Mouse (Mus musculus) lung, embryonic 15.5 days (tissue): Measurements from ENCODE around the gene Mdfi. TPM values are rescaled to one million over a fixed set of nuclear protein-coding genes. Genes with fewer than 3 reads are reported as not detected.

ENCODE experiments used
- ATAC-seq: fragments of 200-750 bp; cut with Nextera tagmentation; 2 replicates; pipeline ENCODE4 v1.8.0; 2017; ENCODE audit warnings: moderate number of reproducible peaks, borderline replicate concordance; ENCODE audit not compliant: low FRiP score, low TSS enrichment; ENCODE audit errors: extremely low read depth
- H3K27ac ChIP-seq: fragments of 300-500 bp; sonication (generic); 2 replicates; pipeline ENCODE4 v1.5.1; 2015; ENCODE audit warnings: moderate library complexity, mild to moderate bottlenecking, inconsistent platforms
- H3K27me3 ChIP-seq: fragments of 300-500 bp; sonication (generic); 2 replicates; pipeline ENCODE4 v1.6.1; 2015; ENCODE audit warnings: inconsistent platforms
- H3K36me3 ChIP-seq: fragments of 300-500 bp; sonication (generic); 2 replicates; pipeline ENCODE4 v1.6.1; 2015; ENCODE audit warnings: inconsistent platforms
- H3K4me1 ChIP-seq: fragments of 300-500 bp; sonication (generic); 2 replicates; pipeline ENCODE4 v1.6.1; 2015; ENCODE audit warnings: inconsistent platforms
- H3K4me2 ChIP-seq: fragments of 300-500 bp; sonication (generic); 2 replicates; pipeline ENCODE4 v1.6.1; 2015; ENCODE audit warnings: inconsistent platforms, mild to moderate bottlenecking, moderate library complexity
- H3K4me3 ChIP-seq: fragments of 300-500 bp; sonication (generic); 2 replicates; pipeline ENCODE4 v1.5.1; 2015; ENCODE audit warnings: mild to moderate bottlenecking, inconsistent platforms
- H3K9ac ChIP-seq: fragments of 300-500 bp; sonication (generic); 2 replicates; pipeline ENCODE4 v1.6.1; 2015; ENCODE audit warnings: inconsistent platforms
- H3K9me3 ChIP-seq: fragments of 300-500 bp; sonication (generic); 2 replicates; pipeline ENCODE4 v1.6.1; 2016; ENCODE audit warnings: inconsistent platforms
- WGBS: fragments of 180-500 bp; shearing (Covaris S2); methylation state at CpG from one replicate; pipeline ENCODE4 v1.1.7; 2015; 5-methylcytosine and 5-hydroxymethylcytosine counted together
- polyA plus RNA-seq: library from polyadenylated mRNA; unstranded; fragments of >200 nt; fragmentation: Nextera tagmentation; extraction: Ambion mirVana; gene quantifications from 2 replicates; pipeline ENCODE4 v1.2.1, GENCODE M21; 2015

Mdfi gene
- polyA plus RNA-seq, 1 experiment from 2014 or later, result 19.3 TPM

DNA sequence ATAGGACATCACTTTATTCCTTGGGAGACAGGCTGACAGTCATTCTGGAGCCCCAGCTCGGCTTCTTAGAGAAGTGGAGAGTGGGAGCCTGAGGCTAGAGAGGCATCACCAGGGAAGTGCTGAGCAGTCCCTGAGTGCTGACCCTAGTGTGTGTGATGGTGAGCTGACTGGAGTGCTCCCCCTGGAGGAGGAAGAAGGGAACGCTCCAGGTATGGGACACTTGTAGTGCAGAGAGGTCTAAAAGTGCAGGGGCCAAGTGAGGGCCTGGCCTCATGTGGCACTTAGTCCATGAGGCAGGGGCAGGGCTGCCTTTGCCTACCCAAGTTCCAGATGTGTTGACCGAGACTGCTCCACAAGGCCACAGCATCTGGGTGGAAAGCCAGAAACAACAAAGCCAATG lies 39.0 kb downstream of the Mdfi start:
- no peak overlapping the region for H3K4me2 ChIP-seq
- H3K4me1 ChIP-seq, result peaks cover 26% of the 10 kb centered on the region
- no peak for ATAC-seq
- no peak overlapping the region for H3K9ac ChIP-seq
- H3K4me3 ChIP-seq, result no peak overlapping the region
- no peaks in the 10 kb centered on the region for H3K9me3 ChIP-seq
- WGBS, result 51% methylated on average over 3 of the region's 3 CpGs
- H3K27ac ChIP-seq, result no peak overlapping the region
- no peaks in the 10 kb centered on the region for H3K36me3 ChIP-seq
- H3K27me3 ChIP-seq, result no peaks in the 10 kb centered on the region

DNA sequence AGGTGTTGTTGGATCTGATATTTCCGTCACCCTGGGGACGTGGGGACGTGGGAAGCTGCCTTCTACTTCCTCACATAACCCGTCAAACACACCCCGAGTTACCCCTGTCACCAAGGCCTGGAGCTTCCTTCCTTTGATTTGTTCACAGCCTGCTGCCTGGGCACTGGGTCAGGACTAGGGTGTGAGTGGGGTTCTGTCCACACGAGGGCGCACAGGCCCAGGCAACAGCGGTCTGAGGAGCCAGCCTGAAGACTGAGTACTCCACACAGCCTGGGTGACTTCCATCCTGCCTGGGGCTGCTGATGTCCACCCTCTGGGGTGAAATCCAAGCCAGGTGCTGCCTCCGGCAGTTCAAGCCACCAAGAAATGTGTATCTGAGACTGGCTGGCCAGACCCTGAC lies 41.1 kb downstream of the Mdfi start:
- 8% methylated on average over 9 of the region's 9 CpGs for WGBS
- H3K27ac ChIP-seq, result no peak overlapping the region
- no peak overlapping the region for H3K9ac ChIP-seq

DNA sequence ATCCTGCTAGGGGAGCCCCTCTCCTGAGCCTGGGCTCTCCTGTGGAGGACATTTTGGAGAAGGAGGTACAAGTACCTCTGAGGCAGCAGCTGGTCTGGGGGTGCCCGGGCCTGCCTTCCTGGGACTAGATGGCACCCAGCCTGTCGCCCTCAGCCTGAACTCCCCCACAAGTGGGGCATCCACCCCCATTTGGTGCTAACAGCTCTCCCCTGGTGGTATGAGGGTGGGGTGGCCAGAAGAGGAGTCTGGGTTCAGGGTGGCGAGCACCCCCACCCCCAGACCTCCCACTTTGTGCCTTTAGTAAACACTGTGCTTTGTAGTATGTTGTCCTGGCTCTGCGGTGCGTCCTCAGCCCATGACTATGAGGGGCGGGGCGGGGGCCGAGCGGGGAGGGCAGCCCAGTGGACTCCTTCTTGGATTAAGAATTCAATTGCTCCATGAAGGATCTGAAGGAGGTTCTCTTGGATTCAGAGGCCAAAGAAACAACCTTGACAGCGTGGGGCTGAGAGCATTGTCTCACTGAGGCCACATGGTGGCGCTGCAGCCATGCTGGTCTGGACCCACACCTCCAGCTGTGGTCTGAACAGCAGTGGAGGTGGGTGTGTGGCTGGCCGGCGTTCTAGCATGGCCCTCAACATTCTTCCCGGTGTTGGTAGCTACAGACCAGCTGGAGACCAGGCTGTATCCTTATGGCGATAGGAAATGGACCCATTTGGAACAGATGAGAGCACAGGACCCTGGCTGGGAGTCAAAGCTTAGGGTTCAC lies 42.2 kb downstream of the Mdfi start:
- Histone ChIP-seq H3K4me2 (no peak overlapping the region), H3K9me3 (no peaks in the 10 kb centered on the region), H3K27me3 (no peaks in the 10 kb centered on the region), H3K4me3 (no peak overlapping the region), H3K9ac (no peak overlapping the region), H3K36me3 (no peaks in the 10 kb centered on the region), H3K27ac (peak overlapping the region; percentile 11; the same call in 1 of the 2 replicates), H3K4me1 (peaks cover 34% of the 10 kb centered on the region)
- WGBS, result 16% methylated on average over 15 of the region's 15 CpGs
- peak; percentile 67; the same call in 1 of the 2 replicates for ATAC-seq

More for the DNA sequence above, 41.1 kb downstream of the Mdfi start:
- ATAC-seq, result peak; percentile 53
- no peaks in the 10 kb centered on the region for H3K9me3 ChIP-seq
- no peak overlapping the region for H3K4me3 ChIP-seq
- no peak overlapping the region for H3K4me2 ChIP-seq
- peaks cover 26% of the 10 kb centered on the region for H3K4me1 ChIP-seq
- H3K36me3 ChIP-seq, result no peaks in the 10 kb centered on the region
- H3K27me3 ChIP-seq, result no peaks in the 10 kb centered on the region

DNA sequence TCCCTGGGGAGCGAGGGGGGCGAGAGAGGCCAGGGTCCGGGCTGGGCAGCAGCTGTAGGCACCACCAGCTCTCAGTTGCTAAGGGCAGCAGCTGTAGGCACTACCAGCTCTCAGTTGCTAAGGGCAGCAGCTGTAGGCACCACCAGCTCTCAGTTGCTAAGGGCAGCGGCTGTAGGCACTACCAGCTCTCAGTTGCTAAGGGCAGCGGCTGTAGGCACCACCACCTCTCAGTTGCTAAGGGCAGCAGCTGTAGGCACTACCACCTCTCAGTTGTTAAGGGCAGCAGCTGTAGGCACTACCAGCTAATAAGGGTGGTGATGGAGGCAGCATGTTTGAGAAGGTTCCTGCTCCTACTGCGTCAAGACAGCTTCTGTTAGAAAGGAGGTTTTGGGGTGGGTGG lies 45.5 kb downstream of the Mdfi start:
- no peaks in the 10 kb centered on the region for H3K9me3 ChIP-seq
- H3K4me1 ChIP-seq, result peaks cover 39% of the 10 kb centered on the region
- H3K4me2 ChIP-seq, result no peak overlapping the region
- no peak overlapping the region for H3K9ac ChIP-seq
- H3K4me3 ChIP-seq, result no peak overlapping the region
- ATAC-seq, result no peak
- no peak overlapping the region for H3K27ac ChIP-seq
- H3K27me3 ChIP-seq, result no peaks in the 10 kb centered on the region
- H3K36me3 ChIP-seq, result no peaks in the 10 kb centered on the region
- 70% methylated on average over 6 of the region's 6 CpGs for WGBS

DNA sequence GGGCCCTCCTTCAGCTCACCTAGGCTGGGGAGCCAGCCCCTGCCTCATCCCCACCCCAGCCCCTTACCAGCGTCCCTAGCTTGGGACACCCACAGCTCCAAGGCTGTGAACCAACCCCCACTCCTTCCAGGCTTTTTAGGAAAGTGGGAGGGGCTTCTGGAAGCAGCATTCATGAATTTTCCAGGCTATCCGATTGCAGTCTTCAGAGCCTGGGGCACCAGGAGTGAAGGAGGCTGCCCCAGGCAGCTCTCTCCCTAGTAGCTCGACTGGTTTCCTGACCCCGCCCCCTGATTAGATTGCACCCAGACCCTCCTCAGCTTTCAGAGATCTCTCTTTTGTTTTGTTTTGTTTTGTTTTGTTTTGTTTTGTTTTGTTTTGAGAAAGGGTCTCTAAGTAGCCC lies 46.2 kb downstream of the Mdfi start:
- no peak overlapping the region for H3K9ac ChIP-seq
- no peaks in the 10 kb centered on the region for H3K27me3 ChIP-seq
- H3K4me1 ChIP-seq, result peaks cover 41% of the 10 kb centered on the region
- H3K27ac ChIP-seq, result no peak overlapping the region
- 6% methylated on average over 4 of the region's 4 CpGs for WGBS
- ATAC-seq, result no peak
- H3K4me3 ChIP-seq, result no peak overlapping the region
- no peak overlapping the region for H3K4me2 ChIP-seq
- H3K36me3 ChIP-seq, result no peaks in the 10 kb centered on the region
- no peaks in the 10 kb centered on the region for H3K9me3 ChIP-seq

DNA sequence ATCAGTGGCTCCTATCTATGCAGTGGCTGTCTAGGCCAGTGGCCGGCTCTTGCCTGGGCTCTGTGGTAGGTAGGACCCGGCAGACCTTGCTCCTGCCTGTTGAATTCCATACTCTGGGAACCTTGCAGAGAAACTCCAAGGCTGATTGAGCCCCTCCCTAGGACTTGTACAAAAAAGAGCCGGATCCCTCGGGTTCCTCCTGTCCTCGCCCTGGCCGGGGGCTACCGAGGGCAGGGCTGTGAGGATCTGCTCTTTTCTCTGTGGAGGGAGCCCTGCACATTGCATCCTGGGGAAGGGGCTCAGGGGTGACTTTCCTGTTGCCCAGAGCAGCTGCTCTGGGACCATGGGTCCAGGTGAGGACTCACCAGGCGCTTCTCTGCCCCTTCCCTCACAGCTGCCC lies 46.9 kb downstream of the Mdfi start:
- no peak overlapping the region for H3K4me3 ChIP-seq
- H3K9me3 ChIP-seq, result no peaks in the 10 kb centered on the region
- no peak overlapping the region for H3K4me2 ChIP-seq
- H3K27ac ChIP-seq, result no peak overlapping the region
- no peak for ATAC-seq
- no peaks in the 10 kb centered on the region for H3K36me3 ChIP-seq
- H3K9ac ChIP-seq, result no peak overlapping the region
- peaks cover 37% of the 10 kb centered on the region for H3K4me1 ChIP-seq
- 58% methylated on average over 8 of the region's 8 CpGs for WGBS
- no peaks in the 10 kb centered on the region for H3K27me3 ChIP-seq

DNA sequence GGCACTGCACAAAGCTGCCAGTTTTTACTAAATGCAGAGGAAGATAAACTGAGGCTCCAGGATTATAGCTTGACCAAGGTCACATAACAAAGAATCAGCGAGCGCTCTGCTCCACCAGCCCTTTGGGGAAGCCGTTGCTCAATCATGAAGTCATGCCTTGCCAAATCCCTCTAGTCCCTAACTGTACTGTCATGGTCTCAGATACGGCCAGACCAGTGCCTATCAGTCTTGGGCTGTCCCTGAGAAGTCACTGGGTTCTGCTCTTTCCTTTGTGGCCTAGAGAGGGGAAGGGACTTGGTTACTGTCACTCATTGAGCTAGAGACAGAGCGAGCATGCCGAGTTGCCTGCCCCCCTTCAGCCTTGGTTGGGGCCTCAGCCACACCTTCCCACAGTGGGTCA lies 50.1 kb downstream of the Mdfi start:
- no peak overlapping the region for H3K4me2 ChIP-seq
- no peaks in the 10 kb centered on the region for H3K9me3 ChIP-seq
- H3K4me1 ChIP-seq, result peaks cover 29% of the 10 kb centered on the region
- H3K36me3 ChIP-seq, result no peaks in the 10 kb centered on the region
- no peak overlapping the region for H3K27ac ChIP-seq
- H3K9ac ChIP-seq, result no peak overlapping the region
- ATAC-seq, result no peak
- 68% methylated on average over 6 of the region's 6 CpGs for WGBS
- no peak overlapping the region for H3K4me3 ChIP-seq
- H3K27me3 ChIP-seq, result no peaks in the 10 kb centered on the region

DNA sequence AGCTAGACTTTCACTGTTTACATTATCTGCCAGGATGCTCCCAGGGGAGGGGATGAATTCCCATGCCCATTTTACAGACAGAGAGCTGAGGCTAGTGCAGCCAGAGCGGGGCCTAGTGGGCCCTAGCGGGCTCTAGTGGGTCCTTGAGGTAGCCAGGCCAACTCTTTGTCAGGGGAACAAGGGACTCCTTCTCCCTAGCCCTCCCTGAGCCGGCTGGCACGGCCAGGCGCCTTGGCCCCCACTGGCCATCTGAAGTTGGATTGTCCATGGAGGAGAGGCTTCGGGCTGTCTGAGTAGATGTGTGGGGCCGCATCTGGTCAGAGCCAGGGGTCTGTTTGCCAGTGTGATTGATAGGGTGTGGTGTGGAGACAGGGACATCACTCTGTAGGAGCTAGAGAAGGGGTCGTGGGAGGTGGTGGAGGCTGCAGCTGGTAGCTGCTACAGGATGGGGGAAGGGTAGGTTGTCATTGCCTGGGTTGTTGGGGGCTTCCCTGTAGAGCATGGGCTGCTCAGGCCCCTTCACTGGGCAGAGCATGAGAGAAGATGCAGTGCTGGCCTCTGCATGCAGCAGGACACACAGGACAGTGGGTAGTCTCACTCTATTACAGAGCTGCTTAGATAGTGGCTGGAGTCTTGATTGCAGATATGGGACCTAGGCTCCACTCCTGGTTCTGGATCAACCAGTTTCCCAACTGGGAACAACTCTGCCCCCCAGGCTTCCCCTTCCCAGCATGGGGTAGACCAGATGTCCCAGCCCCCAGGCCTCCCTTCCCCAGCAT lies 50.9 kb downstream of the Mdfi start:
- H3K4me2 ChIP-seq, result no peak overlapping the region
- no peaks in the 10 kb centered on the region for H3K9me3 ChIP-seq
- no peak overlapping the region for H3K9ac ChIP-seq
- no peak for ATAC-seq
- peaks cover 29% of the 10 kb centered on the region for H3K4me1 ChIP-seq
- H3K27ac ChIP-seq, result no peak overlapping the region
- no peaks in the 10 kb centered on the region for H3K36me3 ChIP-seq
- no peak overlapping the region for H3K4me3 ChIP-seq
- 56% methylated on average over 8 of the region's 8 CpGs for WGBS
- H3K27me3 ChIP-seq, result no peaks in the 10 kb centered on the region

DNA sequence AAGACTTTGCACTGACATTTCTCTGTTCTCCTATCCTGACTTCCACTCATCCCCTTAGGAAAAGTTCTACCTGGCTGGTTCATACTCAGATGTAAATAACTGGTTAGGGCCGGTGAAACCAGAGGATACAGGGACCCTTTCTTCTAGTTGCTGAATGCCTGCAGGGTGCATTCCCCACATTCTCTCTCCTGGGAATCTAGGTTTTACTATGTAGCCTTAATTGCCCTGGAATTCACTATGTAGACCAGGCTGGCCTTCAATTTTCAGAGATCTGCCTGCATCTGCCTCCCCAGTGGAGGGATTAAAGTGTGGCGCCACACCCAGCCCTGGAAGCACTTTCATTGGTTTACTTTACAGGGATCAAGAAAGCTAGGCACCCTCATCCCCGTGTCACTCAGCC lies 52.0 kb downstream of the Mdfi start:
- Histone ChIP-seq H3K9ac (no peak overlapping the region), H3K4me2 (no peak overlapping the region), H3K4me3 (no peak overlapping the region), H3K36me3 (no peaks in the 10 kb centered on the region), H3K27ac (no peak overlapping the region), H3K9me3 (no peaks in the 10 kb centered on the region), H3K4me1 (peaks cover 22% of the 10 kb centered on the region; the same call in 1 of the 2 replicates), H3K27me3 (no peaks in the 10 kb centered on the region)
- 78% methylated on average over 3 of the region's 3 CpGs for WGBS
- no peak for ATAC-seq

DNA sequence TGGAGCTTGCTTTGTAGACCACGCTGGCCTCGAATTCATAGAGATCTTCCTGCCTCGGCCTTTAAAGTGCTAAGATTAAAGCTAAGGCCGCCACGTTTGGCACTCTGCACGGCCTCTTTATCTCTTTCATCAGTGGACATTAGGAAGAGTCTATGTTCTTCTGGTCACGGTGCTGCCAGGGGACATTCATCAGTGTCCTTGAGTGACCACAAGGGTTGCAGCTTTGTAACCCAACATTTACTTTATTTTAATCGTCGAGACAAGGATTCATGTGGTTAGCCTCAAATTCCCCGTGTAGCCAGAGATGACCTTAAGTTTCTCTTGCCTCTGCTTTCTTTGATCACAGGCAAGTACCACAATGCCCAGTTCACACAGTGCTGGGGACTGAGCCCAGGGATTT lies 54.0 kb downstream of the Mdfi start:
- no peaks in the 10 kb centered on the region for H3K9me3 ChIP-seq
- H3K4me3 ChIP-seq, result no peak overlapping the region
- 66% methylated on average over 10 of the region's 10 CpGs for WGBS
- no peak overlapping the region for H3K9ac ChIP-seq
- ATAC-seq, result no peak
- no peak overlapping the region for H3K27ac ChIP-seq
- peaks cover 21% of the 10 kb centered on the region; the same call in 1 of the 2 replicates for H3K4me1 ChIP-seq
- H3K4me2 ChIP-seq, result no peak overlapping the region
- no peaks in the 10 kb centered on the region for H3K27me3 ChIP-seq
- no peaks in the 10 kb centered on the region for H3K36me3 ChIP-seq

DNA sequence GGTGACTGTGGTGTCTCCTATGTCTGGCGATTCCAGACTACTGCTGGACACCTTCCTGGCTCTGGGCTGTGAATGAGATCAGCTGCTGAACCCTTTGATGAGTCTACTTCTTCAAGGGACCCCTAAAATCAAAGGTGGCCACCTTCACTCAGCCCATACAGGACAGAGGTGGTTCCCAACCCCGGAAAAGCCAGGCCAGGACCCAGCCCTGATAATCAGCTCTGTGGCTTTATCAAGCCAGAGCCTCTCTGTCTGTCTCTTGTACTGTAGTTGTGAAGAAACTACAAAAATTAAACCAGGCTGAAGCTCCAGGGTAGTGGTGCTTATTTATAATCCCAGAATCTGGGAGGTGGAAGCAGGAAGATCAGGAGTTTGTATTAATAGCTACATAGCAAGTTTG lies 57.4 kb downstream of the Mdfi start:
- 57% methylated on average over 2 of the region's 2 CpGs for WGBS
- no peak for ATAC-seq

DNA sequence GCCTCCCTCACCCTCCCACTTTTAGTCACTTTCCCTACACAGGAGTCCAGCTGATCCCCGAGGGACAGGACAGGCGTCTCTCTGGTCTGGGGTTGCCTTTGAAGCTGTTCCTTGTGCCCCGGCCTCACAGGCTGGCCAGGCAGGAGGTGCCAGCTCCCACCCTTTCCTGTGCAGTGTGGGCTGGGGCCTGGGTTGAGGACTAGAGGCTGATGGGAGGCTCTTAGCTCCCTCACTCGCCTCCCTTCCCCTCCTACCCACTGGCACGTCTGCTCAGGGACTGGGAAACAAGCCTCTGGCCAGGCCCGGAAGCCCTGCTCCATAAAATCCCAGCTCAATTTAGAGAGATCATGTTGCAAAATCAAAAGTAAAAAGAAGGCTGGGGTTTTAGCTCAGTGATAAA lies 60.9 kb downstream of the Mdfi start:
- no peaks in the 10 kb centered on the region for H3K27me3 ChIP-seq
- H3K4me3 ChIP-seq, result no peak overlapping the region
- no peaks in the 10 kb centered on the region for H3K9me3 ChIP-seq
- H3K36me3 ChIP-seq, result no peaks in the 10 kb centered on the region
- H3K4me1 ChIP-seq, result no peaks in the 10 kb centered on the region
- no peak for ATAC-seq
- no peak overlapping the region for H3K27ac ChIP-seq
- no peak overlapping the region for H3K9ac ChIP-seq
- no peak overlapping the region for H3K4me2 ChIP-seq
- 42% methylated on average over 6 of the region's 6 CpGs for WGBS

More for the DNA sequence above, 57.4 kb downstream of the Mdfi start:
- H3K4me3 ChIP-seq, result no peak overlapping the region
- H3K27me3 ChIP-seq, result no peaks in the 10 kb centered on the region
- no peaks in the 10 kb centered on the region for H3K36me3 ChIP-seq
- no peaks in the 10 kb centered on the region for H3K4me1 ChIP-seq
- H3K9ac ChIP-seq, result no peak overlapping the region
- no peaks in the 10 kb centered on the region for H3K9me3 ChIP-seq
- no peak overlapping the region for H3K4me2 ChIP-seq
- H3K27ac ChIP-seq, result no peak overlapping the region
